ENCODE assay signal across 11 mouse cellular contexts in the genomic region with DNA sequence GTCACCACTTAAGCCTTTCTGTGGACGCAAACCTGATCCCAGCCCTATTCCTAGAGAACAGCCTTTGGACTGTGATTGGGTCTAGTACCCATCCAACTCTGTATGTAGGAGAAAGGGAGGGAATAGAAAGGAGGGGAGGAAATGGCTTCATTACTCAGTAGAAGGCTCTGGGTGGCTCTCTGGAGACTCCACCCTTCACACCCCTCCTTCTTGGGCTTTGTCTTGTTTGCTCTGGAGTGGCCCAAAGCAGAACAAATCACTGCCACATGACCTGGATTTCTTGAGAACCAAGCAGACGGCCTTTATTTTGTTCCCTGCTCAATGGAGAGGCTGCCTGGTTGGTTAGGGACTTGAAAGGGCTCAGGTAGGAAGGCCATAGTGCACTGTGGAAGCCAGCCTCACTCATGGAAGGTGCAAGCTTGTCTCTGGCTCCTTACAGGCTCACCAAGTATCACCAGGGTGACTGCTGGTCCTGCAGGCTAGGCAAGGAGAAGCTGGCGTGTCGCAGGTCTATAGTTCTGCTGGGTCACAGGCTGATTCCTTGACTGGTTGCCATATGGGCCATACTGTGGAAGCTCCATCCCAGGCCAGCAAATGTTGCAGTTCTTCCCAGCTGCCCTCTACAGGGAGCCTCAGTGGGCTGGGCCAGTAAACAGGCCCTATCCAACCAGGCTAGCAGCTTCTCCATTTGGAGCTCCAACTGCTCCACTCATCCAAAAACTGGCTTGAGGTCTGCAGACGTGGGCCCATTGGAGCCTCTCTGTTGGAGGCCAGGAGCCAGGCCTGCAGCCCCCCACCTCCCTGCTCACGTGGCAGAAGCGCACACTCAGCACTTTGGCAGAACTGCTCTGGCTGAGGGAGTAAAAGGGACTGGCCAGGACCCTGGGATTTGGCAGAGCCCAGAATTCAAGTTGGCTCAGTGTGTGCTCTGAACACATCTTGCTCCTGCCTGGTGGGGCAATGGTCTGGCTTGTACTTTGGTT. TPM values are rescaled to one million over a fixed set of nuclear protein-coding genes. Genes with fewer than 3 reads are reported as not detected.
DNase-seq lines count a peak whose midpoint lies in the region; ATAC-seq lines count a peak whose summit lies in the region.
"Had no signal": no experiment of that assay in that cellular context is flagged by ENCODE, and none has a peak within 500 bp of the region (broad histone marks: within the 10 kb centered on the region; RNA-seq: fewer than 3 reads in every experiment).

No protein-coding gene starts in this region.

- no peak overlapping the region for H3K9ac ChIP-seq in kidney, embryonic 16.5 days (replicated peaks; ENCODE audit: low read length)
- no peak overlapping the region for H3K9ac ChIP-seq in embryonic facial prominence, embryonic 13.5 days
- H3K9ac ChIP-seq: neural tube, embryonic 12.5 days had no signal

- DNase-seq in kidney, postnatal 10 days = no peak
- peak; percentile 59 for DNase-seq in lung, postnatal 36 days
- no peak for DNase-seq in adrenal gland, postnatal 4 days (ENCODE audit: low spot score in 2 of 2)
- no peak for DNase-seq in adrenal gland, postnatal 25 days
- DNase-seq in left cerebral cortex, adult 18-20 months (ENCODE audit: low spot score in 2 of 2) = no peak
- DNase-seq: layer of hippocampus, postnatal 36 days had no signal

- H3K4me2 ChIP-seq in kidney, embryonic 16.5 days (replicated peaks; ENCODE audit: low read depth, low read length) = no peak overlapping the region
- H3K4me2 ChIP-seq in embryonic facial prominence, embryonic 13.5 days = no peak overlapping the region
- H3K4me2 ChIP-seq: neural tube, embryonic 12.5 days had no signal

- H3K4me3 ChIP-seq in kidney, embryonic 16.5 days (ENCODE audit: low read length) = no peak overlapping the region
- H3K4me3 ChIP-seq in embryonic facial prominence, embryonic 13.5 days = no peak overlapping the region
- H3K4me3 ChIP-seq: neural tube, embryonic 12.5 days had no signal

- H3K27me3 ChIP-seq in kidney, embryonic 16.5 days (ENCODE audit: insufficient read depth, low read length) = no peaks in the 10 kb centered on the region
- no peaks in the 10 kb centered on the region for H3K27me3 ChIP-seq in embryonic facial prominence, embryonic 13.5 days
- H3K27me3 ChIP-seq: neural tube, embryonic 12.5 days; Patski had no signal

- H3K4me1 ChIP-seq in kidney, embryonic 16.5 days (ENCODE audit: insufficient read depth, low read length) = no peaks in the 10 kb centered on the region
- peaks cover 18% of the 10 kb centered on the region for H3K4me1 ChIP-seq in embryonic facial prominence, embryonic 13.5 days
- H3K4me1 ChIP-seq: neural tube, embryonic 12.5 days had no signal

- H3K36me3 ChIP-seq in kidney, embryonic 16.5 days (ENCODE audit: insufficient read depth, low read length) = peaks cover 10% of the 10 kb centered on the region; the same call in 1 of the 2 replicates
- H3K36me3 ChIP-seq in embryonic facial prominence, embryonic 13.5 days = peaks cover 31% of the 10 kb centered on the region

- no peaks in the 10 kb centered on the region for H3K9me3 ChIP-seq in kidney, embryonic 16.5 days (ENCODE audit: low read length)
- no peaks in the 10 kb centered on the region for H3K9me3 ChIP-seq in embryonic facial prominence, embryonic 13.5 days
- H3K9me3 ChIP-seq: neural tube, embryonic 12.5 days had no signal

- no peak for ATAC-seq in kidney, embryonic 16.5 days (ENCODE audit: low FRiP score, low TSS enrichment)
- peak; percentile 83 for ATAC-seq in cerebellum, adult (ENCODE audit: insufficient number of reproducible peaks, low FRiP score, low TSS enrichment)
- ATAC-seq in embryonic facial prominence, embryonic 13.5 days (ENCODE audit: insufficient number of reproducible peaks, insufficient read depth, low FRiP score, low TSS enrichment, low read depth) = 0 out of 2 replicates have a peak, but pooled peaks have one; percentile 56
- ATAC-seq: Patski had no signal

- 0 out of 2 replicates have a peak overlapping the region, but pooled peaks have one; percentile 9 for H3K27ac ChIP-seq in kidney, embryonic 16.5 days (ENCODE audit: low read length)
- H3K27ac ChIP-seq in embryonic facial prominence, embryonic 13.5 days = peak overlapping the region; percentile 57
- H3K27ac ChIP-seq: neural tube, embryonic 12.5 days had no signal

- WGBS in kidney, embryonic 16.5 days = 49% methylated on average over 7 of the region's 7 CpGs
- 51% methylated on average over 7 of the region's 7 CpGs for WGBS in embryonic facial prominence, embryonic 13.5 days

RNA-seq across cellular contexts. Expression of a gene that starts 22.7 kb away (rescaled TPM):
- polyA plus RNA-seq in kidney, embryonic 16.5 days (2015; fragmentation: Nextera tagmentation; extraction: Ambion mirVana) = 9.4 and 9.5 TPM in 2 replicates
- polyA plus RNA-seq in embryonic facial prominence, embryonic 13.5 days (2015; fragmentation: Nextera tagmentation; extraction: Ambion mirVana) = 8.1 and 9.2 TPM in 2 replicates
- 10 to 100 TPM; 11.2 to 12.1 TPM for total RNA-seq in adrenal gland, postnatal 4 days (2021)
- total RNA-seq in adrenal gland, postnatal 25 days (2021) = 7.3 and 9.0 TPM in 2 replicates
- total RNA-seq in left cerebral cortex, adult 18-20 months (2021) = 1 to 10 TPM; 9.0 to 9.7 TPM

RNA-seq across cellular contexts. Expression of a gene that starts 26.6 kb away (rescaled TPM):
- 6.9 and 7.7 TPM in 2 replicates for polyA plus RNA-seq in kidney, embryonic 16.5 days (2015; fragmentation: Nextera tagmentation; extraction: Ambion mirVana)
- 4.1 TPM in 2 replicates for polyA plus RNA-seq in embryonic facial prominence, embryonic 13.5 days (2015; fragmentation: Nextera tagmentation; extraction: Ambion mirVana)
- total RNA-seq in adrenal gland, postnatal 4 days (2021) = 1 to 10 TPM; 5.2 to 5.7 TPM
- total RNA-seq in adrenal gland, postnatal 25 days (2021) = 0.76 and 0.81 TPM in 2 replicates
- total RNA-seq in left cerebral cortex, adult 18-20 months (2021) = under 1 TPM; 0.14 to 0.93 TPM

RNA-seq across cellular contexts. Expression of a gene that starts 30.7 kb away (rescaled TPM):
- polyA plus RNA-seq in kidney, embryonic 16.5 days (2015; fragmentation: Nextera tagmentation; extraction: Ambion mirVana) = 14.4 and 16.6 TPM in 2 replicates
- polyA plus RNA-seq in embryonic facial prominence, embryonic 13.5 days (2015; fragmentation: Nextera tagmentation; extraction: Ambion mirVana) = 12.6 and 13.3 TPM in 2 replicates
- 10 to 100 TPM; 44.0 to 46.6 TPM for total RNA-seq in adrenal gland, postnatal 4 days (2021)
- 70.0 and 75.0 TPM in 2 replicates for total RNA-seq in adrenal gland, postnatal 25 days (2021)
- total RNA-seq in left cerebral cortex, adult 18-20 months (2021) = 10 to 100 TPM; 30.1 to 33.1 TPM
